Mouse (Mus musculus) left cerebral cortex, adult 9 months (tissue): ENCODE data around the gene Olfr1184.
"Not testable (repeated sequence)": the region's sequence is repeated elsewhere in the genome, so short reads cannot be mapped to it uniquely, and the experiment has no call there.

Experiments used
- DNase-seq, 2 experiments: peaks; one replicate each; pipeline ENCODE4 v3.0.0; 2022; ENCODE audit warnings: low spot score in 2 of 2

The Olfr1184 gene

GRCm38 (mm10) chr2:88483298-88483697 lies at the start of gene Olfr1184:
Gene Olfr1184, plus strand, starts transcription at chr2:88483598.
- DNase-seq: no peak

DNA sequence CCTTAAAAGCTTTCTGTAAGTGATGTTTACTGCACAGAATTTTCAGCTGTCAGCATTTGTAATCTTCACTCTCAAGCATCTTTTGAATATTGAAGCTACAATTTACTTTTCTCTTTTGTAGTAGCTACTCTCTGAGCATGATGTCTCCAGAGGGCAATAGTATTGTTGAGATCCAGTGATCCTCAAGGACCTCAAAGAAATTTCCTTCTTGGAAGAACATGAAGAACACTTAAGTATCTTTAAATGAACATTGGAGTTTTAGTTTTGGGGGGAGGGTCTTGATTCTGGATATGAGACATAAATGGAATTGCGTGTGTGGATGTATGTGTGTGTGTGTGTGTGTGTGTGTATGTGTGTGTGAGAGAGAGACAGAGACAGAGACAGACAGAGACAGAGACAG lies 34.4 kb upstream of the Olfr1184 start, which contains the start of gene Gm13757:
Gene Gm13757, minus strand, starts transcription at position 101 of the 400 bp plus-strand sequence.
- no peak for DNase-seq

DNA sequence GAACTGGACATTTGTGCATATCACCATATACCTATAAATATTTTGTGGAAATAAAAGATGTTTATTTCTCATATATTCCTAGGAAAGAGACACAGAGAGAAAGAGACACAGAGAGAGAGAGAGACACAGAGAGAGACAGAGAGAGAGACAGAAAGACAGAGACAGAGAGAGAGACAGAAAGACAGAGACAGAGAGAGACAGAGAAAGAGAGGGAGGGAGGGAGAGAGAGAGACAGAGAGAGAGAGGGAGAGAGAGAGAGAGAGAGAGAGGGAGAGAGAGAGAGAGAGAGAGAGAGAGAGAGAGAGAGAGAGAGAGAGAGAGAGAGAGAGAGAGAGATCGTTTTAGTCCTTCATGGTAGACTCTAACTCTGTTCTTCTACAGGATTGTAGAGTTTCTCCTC lies 28.8 kb upstream of the Olfr1184 start, which contains the start of gene Olfr1183:
Gene Olfr1183, plus strand, starts transcription at position 301 of the 400 bp plus-strand sequence.
- not testable (repeated sequence) for DNase-seq

DNA sequence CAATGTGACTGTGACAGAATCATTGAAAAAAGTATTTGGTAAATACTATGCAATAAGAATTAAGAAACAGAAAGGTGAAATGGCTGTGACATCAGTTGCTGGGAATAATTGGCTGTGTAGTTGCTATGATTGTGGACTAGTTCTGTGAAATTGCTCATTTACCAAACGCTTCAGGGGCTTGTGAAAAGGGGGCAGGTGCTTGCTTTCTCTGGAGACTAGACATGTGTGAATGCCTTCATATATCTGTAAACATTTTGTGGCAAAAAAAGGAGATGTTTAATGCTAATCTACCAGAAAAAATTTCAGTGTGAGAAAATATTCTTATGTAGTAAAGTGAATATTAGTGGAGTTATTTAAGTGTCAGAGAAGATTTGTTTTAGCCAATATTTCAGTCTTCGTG lies 9.6 kb downstream of the Olfr1184 start, which contains the start of gene Olfr1185-ps1:
Gene Olfr1185-ps1, plus strand, starts transcription at position 301 of the 400 bp plus-strand sequence.
- DNase-seq: no peak

DNA sequence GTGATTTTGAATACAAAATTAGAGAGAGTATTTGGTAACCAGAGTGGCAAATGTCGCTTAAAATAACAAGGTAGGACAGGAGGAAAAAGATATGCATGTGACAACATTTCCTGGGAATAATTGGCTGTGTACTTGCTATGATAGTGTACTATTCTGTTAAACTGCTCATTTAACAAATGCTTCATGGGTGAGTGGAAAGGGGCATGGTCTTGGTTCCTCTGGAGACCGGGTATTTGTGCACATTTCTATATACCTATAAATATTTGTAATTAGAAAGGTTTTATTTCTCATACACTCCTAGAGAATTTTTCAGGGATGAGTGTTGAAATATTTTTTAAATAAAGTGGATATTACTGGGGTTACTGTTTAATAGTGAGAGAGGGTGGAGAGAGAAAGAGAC lies 34.9 kb downstream of the Olfr1184 start, which contains the start of gene Olfr1186:
Gene Olfr1186, plus strand, starts transcription at position 301 of the 400 bp plus-strand sequence.
- DNase-seq: no peak

- no peak for DNase-seq
Measured at GRCm38 (mm10) chr2:88525720-88526119, 42.3 kb downstream of the Olfr1184 start.
